Mouse (Mus musculus) heart, embryonic 12.5 days (tissue): ENCODE measurements around the gene Cort. TPM values are rescaled to one million over a fixed set of nuclear protein-coding genes. Genes with fewer than 3 reads are reported as not detected.

ENCODE experiments used
- ATAC-seq: fragments of 200-750 bp; cut with Nextera tagmentation; 2 replicates; pipeline ENCODE4 v1.8.0; 2017; ENCODE audit warnings: moderate TSS enrichment, moderate library complexity; ENCODE audit not compliant: insufficient number of reproducible peaks, low FRiP score
- H3K27ac ChIP-seq: fragments of 300-500 bp; sonication (generic); 2 replicates; pipeline ENCODE4 v1.5.1; 2016; ENCODE audit warnings: mild to moderate bottlenecking, moderate library complexity; ENCODE audit not compliant: poor library complexity, severe bottlenecking
- H3K27me3 ChIP-seq: fragments of 300-500 bp; sonication (generic); replicated peaks from 2 replicates; pipeline ENCODE4 v1.6.1; 2016; ENCODE audit warnings: mild to moderate bottlenecking, moderate library complexity
- H3K36me3 ChIP-seq: fragments of 300-500 bp; sonication (generic); 2 replicates; pipeline ENCODE4 v1.6.1; 2016; ENCODE audit warnings: mild to moderate bottlenecking, moderate library complexity
- H3K4me1 ChIP-seq: fragments of 300-500 bp; sonication (generic); replicated peaks from 2 replicates; pipeline ENCODE4 v1.6.1; 2016; ENCODE audit warnings: mild to moderate bottlenecking
- H3K4me2 ChIP-seq: fragments of 300-500 bp; sonication (generic); 2 replicates; pipeline ENCODE4 v1.6.1; 2016; ENCODE audit warnings: mild to moderate bottlenecking, moderate library complexity
- H3K4me3 ChIP-seq: fragments of 300-500 bp; sonication (generic); 2 replicates; pipeline ENCODE4 v1.5.1; 2016; ENCODE audit warnings: mild to moderate bottlenecking
- H3K9ac ChIP-seq: fragments of 300-500 bp; sonication (generic); 2 replicates; pipeline ENCODE4 v1.6.1; 2016; ENCODE audit warnings: mild to moderate bottlenecking, moderate library complexity
- H3K9me3 ChIP-seq: fragments of 300-500 bp; sonication (generic); replicated peaks from 2 replicates; pipeline ENCODE4 v1.6.1; 2016; ENCODE audit warnings: mild to moderate bottlenecking, moderate library complexity
- WGBS: fragments of 180-500 bp; shearing (Covaris S2); methylation state at CpG from one replicate; pipeline ENCODE4 v1.1.7; 2016; 5-methylcytosine and 5-hydroxymethylcytosine counted together
- polyA plus RNA-seq: library from polyadenylated mRNA; unstranded; fragments of >200 nt; fragmentation: Nextera tagmentation; extraction: Ambion mirVana; gene quantifications from 2 replicates; pipeline ENCODE4 v1.2.1, GENCODE M21; 2016

Gene Cort
- polyA plus RNA-seq, 1 experiment from 2014 or later, result not detected

- Histone ChIP-seq H3K36me3 (peaks cover 68% of the 10 kb centered on the region), H3K27me3 (no peaks in the 10 kb centered on the region), H3K4me2 (no peak overlapping the region), H3K9me3 (no peaks in the 10 kb centered on the region), H3K4me1 (peaks cover 26% of the 10 kb centered on the region), H3K4me3 (no peak overlapping the region), H3K9ac (no peak overlapping the region), H3K27ac (no peak overlapping the region)
- WGBS, result 86% methylated on average over 1 of the region's 1 CpGs
- ATAC-seq, result no peak
Observed at GRCm38 (mm10) chr4:149163196-149163595, 36.6 kb upstream of the Cort start.

GRCm38 (mm10) chr4:149161166-149161565, 34.6 kb upstream of the Cort start:
- Histone ChIP-seq H3K4me2 (no peak overlapping the region), H3K27me3 (no peaks in the 10 kb centered on the region), H3K9ac (no peak overlapping the region), H3K9me3 (no peaks in the 10 kb centered on the region), H3K4me3 (no peak overlapping the region), H3K36me3 (peaks cover 88% of the 10 kb centered on the region), H3K4me1 (peaks cover 21% of the 10 kb centered on the region), H3K27ac (no peak overlapping the region)
- 93% methylated on average over 6 of the region's 6 CpGs for WGBS
- ATAC-seq, result no peak

DNA sequence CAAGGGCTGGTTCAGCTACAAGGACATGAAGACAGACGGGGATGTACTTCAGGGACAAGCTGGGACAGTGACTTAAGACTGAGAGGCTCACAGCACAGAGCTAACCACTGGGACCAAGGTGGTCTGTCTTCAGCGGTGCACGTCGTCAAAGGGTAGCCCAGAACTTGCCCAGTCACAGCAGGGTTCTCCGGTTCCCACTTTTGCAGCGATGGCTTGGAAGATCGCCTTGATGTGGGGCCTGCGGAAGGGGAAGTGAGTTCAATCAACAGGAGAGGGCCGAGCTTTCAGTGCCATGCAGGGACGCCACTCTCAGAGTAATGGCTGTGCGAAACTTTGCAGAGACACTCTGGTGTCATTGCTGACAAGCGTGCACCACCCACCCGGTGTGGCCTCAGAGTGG, 33.3 kb upstream of the Cort start:
- Histone ChIP-seq H3K4me1 (peaks cover 12% of the 10 kb centered on the region), H3K4me3 (no peak overlapping the region), H3K27ac (no peak overlapping the region), H3K4me2 (no peak overlapping the region), H3K27me3 (no peaks in the 10 kb centered on the region), H3K9ac (no peak overlapping the region), H3K36me3 (peaks cover 97% of the 10 kb centered on the region), H3K9me3 (peaks cover 3% of the 10 kb centered on the region; the same call in 1 of the 2 replicates)
- 89% methylated on average over 13 of the region's 13 CpGs for WGBS
- ATAC-seq, result no peak

- Histone ChIP-seq H3K9me3 (peaks cover 5% of the 10 kb centered on the region; the same call in 1 of the 2 replicates), H3K9ac (no peak overlapping the region), H3K27ac (no peak overlapping the region), H3K4me1 (peaks cover 11% of the 10 kb centered on the region; the same call in 1 of the 2 replicates), H3K36me3 (peaks cover 97% of the 10 kb centered on the region), H3K27me3 (no peaks in the 10 kb centered on the region), H3K4me2 (no peak overlapping the region), H3K4me3 (no peak overlapping the region)
- 80% methylated on average over 2 of the region's 2 CpGs for WGBS
- ATAC-seq, result no peak
Observed at GRCm38 (mm10) chr4:149159203-149159602, 32.6 kb upstream of the Cort start.

- H3K9me3 ChIP-seq, result peaks cover 5% of the 10 kb centered on the region; the same call in 1 of the 2 replicates
- H3K9ac ChIP-seq, result no peak overlapping the region
- H3K4me1 ChIP-seq, result no peaks in the 10 kb centered on the region
- ATAC-seq, result no peak
- peaks cover 99% of the 10 kb centered on the region for H3K36me3 ChIP-seq
- no peaks in the 10 kb centered on the region for H3K27me3 ChIP-seq
- H3K4me2 ChIP-seq, result no peak overlapping the region
- H3K27ac ChIP-seq, result no peak overlapping the region
- WGBS, result 91% methylated on average over 8 of the region's 8 CpGs
- H3K4me3 ChIP-seq, result no peak overlapping the region
Observed at GRCm38 (mm10) chr4:149157415-149157973, 30.9 kb upstream of the Cort start.

DNA sequence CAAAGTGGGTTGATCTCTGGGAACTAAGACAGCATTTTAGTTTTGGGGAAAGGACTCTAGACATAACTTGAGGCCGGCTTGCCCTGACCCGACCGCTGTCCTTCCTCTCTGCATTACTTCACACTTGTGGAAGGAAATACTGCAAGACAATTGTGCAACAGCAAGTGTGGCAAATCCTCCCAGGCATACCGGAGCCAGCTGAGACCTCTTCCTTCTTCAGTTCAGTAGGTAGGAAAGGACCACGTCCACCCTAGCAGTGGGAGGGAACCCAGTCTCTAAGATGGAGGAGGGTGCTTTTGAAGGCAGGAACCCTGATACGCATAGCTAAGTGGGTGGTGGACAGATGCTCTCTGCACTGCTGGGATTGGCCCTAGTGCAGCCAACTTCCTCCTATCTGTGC, 29.1 kb upstream of the Cort start:
- Histone ChIP-seq H3K27me3 (no peaks in the 10 kb centered on the region), H3K9ac (no peak overlapping the region), H3K36me3 (peaks cover 99% of the 10 kb centered on the region), H3K4me1 (no peaks in the 10 kb centered on the region), H3K4me3 (no peak overlapping the region), H3K9me3 (peaks cover 5% of the 10 kb centered on the region; the same call in 1 of the 2 replicates), H3K27ac (no peak overlapping the region), H3K4me2 (no peak overlapping the region)
- 95% methylated on average over 6 of the region's 6 CpGs for WGBS
- ATAC-seq, result no peak

GRCm38 (mm10) chr4:149154859-149155258, 28.3 kb upstream of the Cort start:
- peaks cover 99% of the 10 kb centered on the region for H3K36me3 ChIP-seq
- H3K27ac ChIP-seq, result no peak overlapping the region
- no peaks in the 10 kb centered on the region for H3K27me3 ChIP-seq
- H3K9me3 ChIP-seq, result peaks cover 5% of the 10 kb centered on the region; the same call in 1 of the 2 replicates
- no peak overlapping the region for H3K4me3 ChIP-seq
- ATAC-seq, result no peak
- WGBS, result 95% methylated on average over 7 of the region's 7 CpGs
- H3K4me2 ChIP-seq, result no peak overlapping the region
- H3K4me1 ChIP-seq, result no peaks in the 10 kb centered on the region
- H3K9ac ChIP-seq, result no peak overlapping the region

DNA sequence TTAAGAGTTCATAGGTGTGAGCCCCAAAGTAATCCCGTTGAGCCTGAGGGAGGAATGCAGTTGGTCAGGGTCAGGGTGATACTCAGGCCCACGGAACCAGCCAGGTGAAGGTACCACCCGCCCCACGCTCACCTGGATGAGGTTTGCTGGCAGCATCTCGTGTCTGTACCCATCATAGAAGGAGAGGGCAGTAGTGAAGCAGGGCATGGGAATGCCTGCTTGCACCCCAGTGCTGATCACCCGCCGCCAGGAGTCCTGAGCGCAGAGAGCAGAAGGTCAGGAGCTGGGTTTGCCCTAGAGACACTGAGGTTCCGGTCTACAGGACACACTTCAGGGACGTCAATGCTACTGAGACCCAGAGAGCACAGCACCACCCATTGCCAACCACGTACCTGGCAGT, 24.2 kb upstream of the Cort start:
- H3K4me1 ChIP-seq, result peaks cover 11% of the 10 kb centered on the region; the same call in 1 of the 2 replicates
- H3K36me3 ChIP-seq, result peaks cover 63% of the 10 kb centered on the region
- H3K27ac ChIP-seq, result no peak overlapping the region
- no peaks in the 10 kb centered on the region for H3K27me3 ChIP-seq
- WGBS, result 88% methylated on average over 11 of the region's 11 CpGs
- ATAC-seq, result no peak
- H3K9ac ChIP-seq, result no peak overlapping the region
- peaks cover 5% of the 10 kb centered on the region; the same call in 1 of the 2 replicates for H3K9me3 ChIP-seq
- H3K4me2 ChIP-seq, result no peak overlapping the region
- no peak overlapping the region for H3K4me3 ChIP-seq

DNA sequence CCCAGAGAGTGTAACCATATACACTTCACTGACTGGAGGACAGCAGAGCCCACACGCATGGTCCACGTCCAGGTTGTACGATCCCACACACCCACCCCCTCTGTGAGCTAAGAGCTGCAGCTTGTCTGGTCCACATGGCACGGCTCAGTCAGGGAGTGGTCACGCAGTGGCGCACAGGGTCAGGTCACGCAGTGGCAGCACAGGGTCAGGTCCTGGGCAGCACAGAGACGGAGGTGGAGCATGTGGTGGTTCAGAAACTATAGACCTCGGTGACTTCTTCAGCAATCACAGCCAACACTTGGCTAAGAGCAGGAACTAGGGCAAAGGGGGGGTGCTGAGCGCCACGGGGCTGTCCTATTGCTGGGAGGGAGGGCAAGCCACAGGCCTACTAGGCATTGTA, 23.7 kb upstream of the Cort start:
- no peak overlapping the region for H3K9ac ChIP-seq
- 88% methylated on average over 11 of the region's 11 CpGs for WGBS
- peaks cover 11% of the 10 kb centered on the region; the same call in 1 of the 2 replicates for H3K4me1 ChIP-seq
- peaks cover 5% of the 10 kb centered on the region; the same call in 1 of the 2 replicates for H3K9me3 ChIP-seq
- peaks cover 58% of the 10 kb centered on the region for H3K36me3 ChIP-seq
- H3K27me3 ChIP-seq, result no peaks in the 10 kb centered on the region
- H3K4me2 ChIP-seq, result no peak overlapping the region
- ATAC-seq, result no peak
- no peak overlapping the region for H3K27ac ChIP-seq
- no peak overlapping the region for H3K4me3 ChIP-seq

- H3K36me3 ChIP-seq, result peaks cover 52% of the 10 kb centered on the region
- ATAC-seq, result no peak
- WGBS, result 74% methylated on average over 7 of the region's 7 CpGs
- no peak overlapping the region for H3K4me3 ChIP-seq
- no peaks in the 10 kb centered on the region for H3K9me3 ChIP-seq
- no peak overlapping the region for H3K9ac ChIP-seq
- H3K4me2 ChIP-seq, result no peak overlapping the region
- peaks cover 11% of the 10 kb centered on the region; the same call in 1 of the 2 replicates for H3K4me1 ChIP-seq
- H3K27ac ChIP-seq, result no peak overlapping the region
- H3K27me3 ChIP-seq, result no peaks in the 10 kb centered on the region
Observed at GRCm38 (mm10) chr4:149149611-149150010, 23.0 kb upstream of the Cort start.

DNA sequence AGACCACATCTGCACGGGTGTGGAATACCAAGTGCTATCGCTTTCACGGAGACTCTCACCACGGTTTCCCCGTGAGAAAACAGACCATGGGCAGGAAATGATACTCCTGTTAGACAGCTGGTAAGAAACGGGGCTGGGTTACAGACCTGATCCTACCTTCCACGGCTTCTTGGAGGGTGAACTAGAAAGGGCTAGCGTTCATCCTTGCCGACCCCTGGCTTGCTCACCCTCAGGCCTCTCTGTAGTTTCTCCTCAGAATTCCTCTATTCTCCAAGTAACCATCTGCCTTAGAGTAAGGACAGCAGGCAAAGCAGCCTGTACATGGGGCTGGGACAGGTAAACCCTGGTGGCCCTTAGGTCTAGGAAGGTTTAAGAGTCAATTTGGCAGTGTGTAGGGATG, 22.6 kb upstream of the Cort start:
- Histone ChIP-seq H3K27me3 (no peaks in the 10 kb centered on the region), H3K4me2 (no peak overlapping the region), H3K36me3 (peaks cover 48% of the 10 kb centered on the region), H3K4me1 (peaks cover 11% of the 10 kb centered on the region; the same call in 1 of the 2 replicates), H3K4me3 (no peak overlapping the region), H3K9me3 (no peaks in the 10 kb centered on the region), H3K27ac (no peak overlapping the region), H3K9ac (no peak overlapping the region)
- no peak for ATAC-seq
- 73% methylated on average over 9 of the region's 9 CpGs for WGBS

DNA sequence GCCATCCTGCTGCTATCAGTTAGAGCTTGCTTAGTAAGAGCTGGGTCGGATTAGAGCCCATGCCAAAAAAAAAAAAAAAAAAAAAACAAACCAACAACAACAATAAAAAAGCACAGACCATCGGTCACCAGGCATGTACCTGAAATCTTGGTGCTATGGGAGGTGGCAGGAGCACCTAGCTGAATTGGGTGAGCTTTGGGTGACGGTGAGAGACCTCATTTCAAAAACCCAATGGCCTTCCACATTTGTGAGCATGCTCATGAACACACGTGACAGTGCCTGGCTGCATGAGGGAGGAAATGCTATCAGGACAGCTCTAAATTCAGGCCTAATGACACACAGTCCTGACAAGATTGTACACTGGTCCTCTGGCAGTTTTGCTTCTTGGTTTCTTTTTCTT, 21.5 kb upstream of the Cort start:
- H3K27me3 ChIP-seq, result no peaks in the 10 kb centered on the region
- no peak for ATAC-seq
- no peak overlapping the region for H3K27ac ChIP-seq
- no peak overlapping the region for H3K9ac ChIP-seq
- whole genome bisulfite sequencing, result 66% methylated on average over 4 of the region's 4 CpGs
- peaks cover 37% of the 10 kb centered on the region for H3K36me3 ChIP-seq
- no peak overlapping the region for H3K4me2 ChIP-seq
- no peak overlapping the region for H3K4me3 ChIP-seq
- no peaks in the 10 kb centered on the region for H3K9me3 ChIP-seq
- peaks cover 11% of the 10 kb centered on the region; the same call in 1 of the 2 replicates for H3K4me1 ChIP-seq
